Mouse (Mus musculus) gastrocnemius, postnatal 36 days (tissue): ENCODE measurements at regions not wholly inside any gene's neighbourhood (a gene's known extent, or its start where the extent isn't known, plus 50 kb on each side); places are given as distances from the start of the nearest gene placed in this dataset.

ENCODE experiments used
- DNase-seq, 2 experiments: peaks; one replicate each; pipeline ENCODE4 v3.0.0; 2022
- intact Hi-C: fragments of 180-260 bp; cut with DNase I; formaldehyde crosslinking; loops from one replicate; pipeline ENCODE4 v1.15.1; 2025

DNA sequence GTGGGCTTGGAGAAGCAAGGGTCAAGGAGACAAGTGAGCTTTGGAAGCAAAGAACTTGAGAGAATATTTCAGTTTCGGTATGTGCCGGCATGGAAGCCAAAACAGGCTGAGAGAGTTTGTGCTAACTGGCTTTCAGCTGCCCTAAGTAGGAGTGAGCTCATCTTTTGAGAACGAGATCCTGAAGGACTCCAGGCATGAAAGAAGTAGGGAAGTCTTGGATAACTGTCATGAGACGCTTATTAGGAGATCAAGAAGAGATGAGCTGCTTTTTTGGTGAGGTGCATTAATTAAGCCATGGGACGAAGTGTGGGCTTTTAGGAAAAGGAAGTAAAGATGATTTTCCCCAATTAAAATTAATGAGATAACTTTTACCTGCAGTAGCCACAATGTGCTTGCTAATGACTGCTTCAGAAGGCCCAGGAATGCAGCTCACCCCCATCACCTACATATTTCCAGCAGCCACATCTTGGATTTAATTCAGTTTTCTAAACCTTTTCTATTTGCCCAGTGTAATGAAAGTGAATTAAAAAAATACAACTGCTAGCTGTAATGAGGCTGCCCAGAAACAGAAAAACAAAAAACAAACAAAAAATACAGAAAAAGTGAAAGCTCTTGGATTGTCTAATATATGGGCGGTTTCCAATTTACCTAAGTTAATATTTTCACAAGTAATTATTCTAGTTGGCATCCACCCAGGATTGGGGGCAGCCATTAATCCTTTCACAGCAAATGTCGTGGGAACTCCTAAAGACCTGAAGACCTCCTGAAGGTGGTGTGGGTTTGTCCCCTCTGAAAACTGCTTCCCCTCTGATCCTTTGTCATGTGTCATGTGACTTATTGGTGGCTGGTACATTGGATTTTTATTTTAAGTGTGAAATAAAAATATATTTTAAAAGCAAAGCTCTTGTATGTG is 204.7 kb upstream of the Slc39a10 start:
- no peak for DNase-seq
- intact Hi-C loops: no loop called here

DNA sequence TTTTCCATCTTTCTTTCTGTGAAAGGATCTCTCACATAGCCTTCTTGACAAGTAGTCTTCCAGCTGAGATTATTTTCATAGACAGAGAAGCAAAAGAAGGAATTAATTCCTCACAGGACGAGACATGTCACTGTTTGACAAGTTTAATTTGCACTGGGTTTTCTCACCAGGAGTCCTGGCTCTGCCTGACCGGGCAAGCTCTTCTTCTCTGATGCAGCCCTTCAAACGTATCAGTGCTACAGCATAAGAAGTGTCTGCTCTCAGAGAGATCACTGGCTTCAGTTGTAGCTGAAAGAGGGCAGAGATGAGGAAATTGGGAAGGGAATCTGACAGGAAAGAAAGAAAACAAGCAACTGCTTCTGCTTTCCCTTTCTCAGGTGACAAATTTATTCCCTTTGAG is 201.8 kb upstream of the Slc39a10 start:
- no peak for DNase-seq
- intact Hi-C loops: no loop called here

- no peak for DNase-seq
- intact Hi-C loops: no loop called here
These were observed 200.8 kb upstream of the Slc39a10 start for GRCm38 (mm10) chr1:47093289-47093947.

DNA sequence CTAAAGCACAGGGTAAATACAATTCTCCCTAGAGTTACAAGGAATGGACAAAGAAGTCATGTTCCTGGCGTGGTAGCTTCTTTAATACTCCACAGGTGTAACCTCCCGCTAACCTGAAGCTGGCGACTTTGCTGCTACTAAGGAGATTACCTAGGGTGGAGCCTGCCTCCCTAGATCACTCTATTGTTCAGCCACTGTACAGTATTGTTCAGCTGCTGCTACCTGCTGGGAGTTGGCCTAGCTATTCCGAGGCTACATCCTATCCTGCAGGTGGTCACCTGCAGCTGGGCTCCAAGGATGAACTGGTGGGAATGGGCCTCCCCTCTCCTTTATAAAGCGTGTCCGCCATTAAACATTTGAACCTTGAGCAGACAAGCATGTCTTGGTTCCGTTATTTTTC is 183.8 kb upstream of the Slc39a10 start:
- DNase-seq: no peak
- intact Hi-C loops: no loop called here

GRCm38 (mm10) chr1:47058149-47058548 is 165.5 kb upstream of the Slc39a10 start:
- intact Hi-C loops: no loop called here
- no peak for DNase-seq

- intact Hi-C loops: no loop called here
- DNase-seq: no peak
These were observed 164.7 kb upstream of the Slc39a10 start for GRCm38 (mm10) chr1:47057344-47057743.

GRCm38 (mm10) chr1:47051109-47051508 is 158.5 kb upstream of the Slc39a10 start:
- DNase-seq: no peak
- intact Hi-C loops: no loop called here

DNA sequence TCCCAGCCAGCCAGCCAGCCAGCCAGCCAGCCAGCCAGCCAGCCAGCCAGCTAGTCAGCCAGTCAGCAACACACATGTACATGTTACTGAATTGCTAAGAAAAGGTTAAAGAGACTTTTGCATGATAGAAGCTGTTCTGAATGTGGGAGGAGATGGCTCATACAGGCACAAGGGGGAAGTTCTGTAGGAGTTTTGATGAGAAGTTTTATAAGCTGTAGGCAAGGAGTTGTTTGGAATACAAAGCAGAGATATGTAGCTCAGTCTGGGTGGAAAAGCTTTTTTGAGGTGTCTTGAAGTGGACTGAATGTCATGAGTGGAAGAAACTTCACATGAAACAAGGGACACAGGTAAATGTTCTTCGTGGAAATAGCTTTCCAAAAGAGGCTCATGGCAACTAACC is 157.8 kb upstream of the Slc39a10 start:
- intact Hi-C loops: no loop called here

DNA sequence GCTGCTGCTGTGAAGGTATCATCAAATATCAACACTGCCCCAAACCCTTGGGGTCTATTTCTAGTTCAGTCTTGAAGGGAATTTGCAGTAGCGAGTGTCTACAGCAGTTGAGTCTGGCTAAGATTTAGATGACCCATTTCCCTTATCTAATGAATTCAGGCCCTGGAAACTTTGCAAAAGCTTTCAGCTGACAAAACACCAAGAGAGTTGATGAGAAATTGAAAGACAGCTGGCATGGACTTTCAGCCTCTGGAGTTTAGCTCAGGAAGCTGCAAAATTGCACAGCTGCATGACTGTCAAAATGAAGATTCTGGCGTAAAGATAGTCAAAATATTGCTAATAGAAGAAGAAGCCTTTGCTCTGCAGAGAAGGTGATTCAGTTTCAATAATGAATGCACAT is 144.9 kb upstream of the Slc39a10 start:
- intact Hi-C loops: no loop called here
- DNase-seq: no peak

More for the DNA sequence above, 157.8 kb upstream of the Slc39a10 start:
- DNase-seq: no peak

- intact Hi-C loops: no loop called here
- no peak for DNase-seq
These were observed 126.7 kb upstream of the Slc39a10 start for GRCm38 (mm10) chr1:47019356-47019755.

- intact Hi-C loops: no loop called here
- no peak for DNase-seq
These were observed 121.9 kb upstream of the Slc39a10 start for GRCm38 (mm10) chr1:47014526-47014925.

DNA sequence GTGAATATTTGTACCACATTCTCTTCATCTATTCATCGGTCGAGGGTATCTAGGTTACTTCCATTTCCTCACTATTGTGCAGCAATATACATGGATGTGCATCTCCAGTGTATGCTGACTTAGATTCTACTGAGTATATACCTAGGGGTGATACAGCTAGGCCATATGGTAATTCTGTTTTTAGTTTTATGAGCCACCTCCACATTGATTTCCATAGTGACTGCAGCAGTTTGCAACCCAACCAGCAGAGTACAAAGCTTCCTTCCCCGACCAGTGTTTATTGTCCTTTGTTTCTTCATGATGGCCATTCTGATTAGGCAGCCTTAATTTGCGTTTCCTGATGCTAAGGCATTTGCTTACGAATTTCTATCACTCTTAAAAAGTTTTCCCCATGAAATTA is 111.1 kb upstream of the Slc39a10 start:
- intact Hi-C loops: no loop called here
- DNase-seq: no peak

- intact Hi-C loops: no loop called here
- no peak for DNase-seq
These were observed 106.7 kb upstream of the Slc39a10 start for GRCm38 (mm10) chr1:46999337-46999736.

GRCm38 (mm10) chr1:46985978-46986377 is 93.3 kb upstream of the Slc39a10 start:
- intact Hi-C loops: no loop called here
- DNase-seq: no peak

- no peak for DNase-seq
- intact Hi-C loops: no loop called here
These were observed 90.4 kb upstream of the Slc39a10 start for GRCm38 (mm10) chr1:46983093-46983492.

GRCm38 (mm10) chr1:46970470-46970869 is 77.8 kb upstream of the Slc39a10 start:
- peak; percentile 15 to 18 for DNase-seq
- intact Hi-C loops: loop anchor here (2.0 kb wide), 1 partner anchor 120 kb away; no protein-coding TSS in a partner anchor

- intact Hi-C loops: no loop called here
- no peak for DNase-seq
These were observed 75.7 kb upstream of the Slc39a10 start for GRCm38 (mm10) chr1:46968361-46968760.

- intact Hi-C loops: no loop called here
- DNase-seq: no peak
These were observed 74.2 kb upstream of the Slc39a10 start for GRCm38 (mm10) chr1:46966917-46967266.

DNA sequence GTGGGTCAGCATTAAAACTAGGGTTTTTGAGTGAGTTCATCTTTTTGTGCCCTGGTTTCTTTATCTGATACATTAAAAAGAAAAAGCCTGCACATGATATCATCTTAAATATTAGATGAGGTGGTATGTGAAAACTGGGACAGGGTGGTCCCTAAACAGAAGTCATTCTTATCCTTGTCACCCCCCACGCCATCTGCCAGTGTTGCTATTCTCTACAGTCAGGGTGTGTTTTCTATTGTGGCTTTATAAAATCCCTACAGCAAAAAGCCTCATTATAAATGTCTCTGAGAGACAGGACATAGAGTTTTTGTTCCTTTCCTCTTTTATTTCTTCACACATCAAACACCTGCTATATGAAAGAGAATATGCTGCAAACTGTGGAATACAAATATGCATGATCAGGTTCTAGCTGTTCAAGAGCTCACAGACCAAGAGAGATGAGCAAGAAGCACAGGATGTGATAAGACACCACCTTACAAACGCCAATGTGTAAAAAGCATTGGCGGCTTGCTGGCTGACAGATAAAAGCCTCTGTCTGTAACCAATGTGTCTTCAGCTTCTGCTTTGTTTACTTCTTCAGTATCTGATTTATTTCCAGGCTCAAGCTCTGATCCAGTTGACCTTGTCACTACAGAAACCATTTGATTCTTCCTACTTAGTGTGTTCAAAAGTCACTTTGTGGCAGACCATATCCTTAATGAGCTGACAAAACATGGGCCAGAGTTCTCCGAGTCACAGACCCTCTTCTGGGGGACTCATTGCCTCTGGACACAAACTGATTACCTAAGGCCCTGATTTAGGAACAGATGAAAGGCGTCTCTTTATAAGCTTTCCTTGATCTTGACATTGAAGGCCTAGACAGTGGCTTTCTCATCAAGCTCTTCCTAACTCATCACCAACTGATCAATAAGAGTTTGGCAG is 73.6 kb upstream of the Slc39a10 start:
- intact Hi-C loops: no loop called here
- no peak for DNase-seq

DNA sequence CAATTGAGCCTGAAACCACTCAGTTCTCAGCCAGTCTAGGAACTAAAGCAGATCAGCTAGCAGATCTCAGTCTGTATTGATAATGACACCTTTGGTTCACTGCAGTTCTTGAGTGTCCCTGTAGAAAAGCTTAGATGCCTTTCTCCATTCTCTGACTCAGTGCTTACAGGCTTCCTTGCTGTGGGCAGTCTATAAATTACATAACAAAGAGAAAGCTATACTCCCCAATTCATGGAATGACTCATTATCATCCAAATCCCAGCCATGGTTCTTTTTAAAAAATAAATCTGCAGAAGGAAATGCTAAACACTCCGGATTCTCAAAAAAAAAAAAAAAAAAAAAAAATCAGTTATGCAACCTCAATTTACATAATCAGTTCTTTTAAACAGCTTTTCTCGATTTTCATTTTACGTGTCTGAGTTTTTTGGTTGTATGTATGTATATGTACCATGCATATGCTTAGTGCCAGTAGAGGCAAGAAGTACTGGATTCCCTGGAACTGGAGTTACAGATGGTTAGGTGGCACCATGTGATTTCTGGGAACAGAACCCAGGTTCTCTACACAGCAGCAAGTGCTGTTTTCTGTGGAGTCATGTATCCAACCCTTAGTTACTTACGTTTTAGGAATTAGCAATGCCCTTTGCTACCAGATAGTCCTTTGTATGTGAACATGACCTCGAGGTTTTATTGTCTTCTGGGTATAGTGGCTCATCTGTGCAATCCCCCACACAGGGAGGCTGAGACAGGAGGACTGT is 71.5 kb upstream of the Slc39a10 start:
- DNase-seq: no peak
- intact Hi-C loops: no loop called here
